Mouse (Mus musculus) olfactory bulb, adult 2 months (tissue): ENCODE measurements at regions not wholly inside any gene's neighbourhood (a gene's known extent, or its start where the extent isn't known, plus 50 kb on each side); places are given as distances from the start of the nearest gene placed in this dataset.

Experiments
- CTCF ChIP-seq: fragments of 200-500 bp; IDR thresholded peaks from 2 replicates; pipeline ENCODE4 v1.5.1; 2012; ENCODE audit warnings: low read depth, mild to moderate bottlenecking, low read length, moderate library complexity; ENCODE audit not compliant: insufficient read depth
- POLR2A ChIP-seq: fragments of 200-500 bp; IDR thresholded peaks from 2 replicates; pipeline ENCODE4 v1.6.1; 2012; ENCODE audit warnings: mild to moderate bottlenecking, low read depth, low read length, moderate library complexity; ENCODE audit not compliant: insufficient read depth

GRCm38 (mm10) chr4:101358525-101358924 lies 60.6 kb upstream of the Ak4 start:
- TF ChIP-seq CTCF (no peak), POLR2A (no peak)
